Comparison of ENCODE assay signal across 8 mouse cellular contexts in genomic region chr11:120142601-120143051, GRCm38 (mm10). TPM values are rescaled to one million over a fixed set of nuclear protein-coding genes. Genes with fewer than 3 reads are reported as not detected.
DNase-seq lines count a peak whose midpoint lies in the region; ATAC-seq and TF ChIP-seq lines count a peak whose summit lies in the region.

No protein-coding gene starts in this region.

- peak; percentile 65 for TF ChIP-seq CTCF in intestine, postnatal 0 days (IDR thresholded peaks at IDR 0.05; ENCODE audit: low read depth)
- TF ChIP-seq CTCF in liver, postnatal 0 days (IDR thresholded peaks at IDR 0.05; ENCODE audit: low read depth): peak; percentile 57

- peaks cover 13% of the 10 kb centered on the region for H3K4me1 ChIP-seq in hindbrain, embryonic 15.5 days (replicated peaks)
- H3K4me1 ChIP-seq in hindbrain, embryonic 14.5 days (replicated peaks; ENCODE audit: control insufficient read depth, insufficient read depth, low read length): 0 out of 2 replicates have a peak, but pooled peaks cover 3% of the 10 kb centered on the region
- 0 out of 2 replicates have a peak, but pooled peaks cover 5% of the 10 kb centered on the region for H3K4me1 ChIP-seq in intestine, postnatal 0 days (replicated peaks; ENCODE audit: control insufficient read depth, insufficient read depth, low read length)
- peaks cover 22% of the 10 kb centered on the region for H3K4me1 ChIP-seq in liver, postnatal 0 days (ENCODE audit: insufficient read depth)

- no peak overlapping the region for H3K9ac ChIP-seq in hindbrain, embryonic 15.5 days
- no peak overlapping the region for H3K9ac ChIP-seq in hindbrain, embryonic 14.5 days
- H3K9ac ChIP-seq in intestine, postnatal 0 days (ENCODE audit: low read depth, low read length): no peak overlapping the region
- H3K9ac ChIP-seq in liver, postnatal 0 days (replicated peaks): no peak overlapping the region

- intact Hi-C loops in gastrocnemius, postnatal 14 days (cut with DNase I; ENCODE audit: low total_unique reads): no loop called here

- no peaks in the 10 kb centered on the region for H3K27me3 ChIP-seq in hindbrain, embryonic 15.5 days
- no peaks in the 10 kb centered on the region for H3K27me3 ChIP-seq in hindbrain, embryonic 14.5 days (ENCODE audit: control insufficient read depth, insufficient read depth, low read length)
- H3K27me3 ChIP-seq in intestine, postnatal 0 days (replicated peaks; ENCODE audit: control insufficient read depth, insufficient read depth, low read length): no peaks in the 10 kb centered on the region
- no peaks in the 10 kb centered on the region for H3K27me3 ChIP-seq in liver, postnatal 0 days (ENCODE audit: insufficient read depth, low read length)
- H3K27me3 ChIP-seq in splenic B cell, adult 2 months (ENCODE audit: control insufficient read depth, insufficient read depth, low read length, poor library complexity, severe bottlenecking): no peaks in the 10 kb centered on the region

- H3K9me3 ChIP-seq in hindbrain, embryonic 15.5 days: no peaks in the 10 kb centered on the region
- H3K9me3 ChIP-seq in hindbrain, embryonic 14.5 days (ENCODE audit: control insufficient read depth, low read length): no peaks in the 10 kb centered on the region
- no peaks in the 10 kb centered on the region for H3K9me3 ChIP-seq in intestine, postnatal 0 days (ENCODE audit: control insufficient read depth)
- no peaks in the 10 kb centered on the region for H3K9me3 ChIP-seq in liver, postnatal 0 days (ENCODE audit: low read length)

- ATAC-seq in hindbrain, embryonic 15.5 days (ENCODE audit: low FRiP score, low read depth): no peak
- ATAC-seq in hindbrain, embryonic 14.5 days (ENCODE audit: low FRiP score): no peak; the same call in 1 of the 2 replicates
- no peak for ATAC-seq in intestine, postnatal 0 days
- peak; percentile 84 for ATAC-seq in liver, postnatal 0 days

- H3K36me3 ChIP-seq in hindbrain, embryonic 15.5 days: no peaks in the 10 kb centered on the region
- peaks cover 7% of the 10 kb centered on the region for H3K36me3 ChIP-seq in hindbrain, embryonic 14.5 days (replicated peaks; ENCODE audit: control insufficient read depth, insufficient read depth)
- H3K36me3 ChIP-seq in intestine, postnatal 0 days (ENCODE audit: control insufficient read depth, insufficient read depth): peaks cover 52% of the 10 kb centered on the region
- H3K36me3 ChIP-seq in liver, postnatal 0 days (replicated peaks; ENCODE audit: insufficient read depth, low read length): peaks cover 25% of the 10 kb centered on the region
- no peaks in the 10 kb centered on the region; the same call in 1 of the 2 replicates for H3K36me3 ChIP-seq in splenic B cell, adult 2 months (ENCODE audit: control insufficient read depth, insufficient read depth, low read length, poor library complexity, severe bottlenecking)

- TF ChIP-seq EP300 in liver, postnatal 0 days (IDR thresholded peaks at IDR 0.05; ENCODE audit: low read depth): no peak

- no peak overlapping the region for H3K4me3 ChIP-seq in hindbrain, embryonic 15.5 days
- no peak overlapping the region for H3K4me3 ChIP-seq in hindbrain, embryonic 14.5 days (replicated peaks; ENCODE audit: low read length)
- no peak overlapping the region for H3K4me3 ChIP-seq in intestine, postnatal 0 days (ENCODE audit: low read depth, low read length)
- H3K4me3 ChIP-seq in liver, postnatal 0 days (ENCODE audit: low read depth, low read length): no peak overlapping the region

- no peak overlapping the region for H3K4me2 ChIP-seq in hindbrain, embryonic 15.5 days
- H3K4me2 ChIP-seq in hindbrain, embryonic 14.5 days (replicated peaks): no peak overlapping the region
- no peak overlapping the region for H3K4me2 ChIP-seq in intestine, postnatal 0 days (replicated peaks; ENCODE audit: low read depth)
- H3K4me2 ChIP-seq in liver, postnatal 0 days (ENCODE audit: low read depth, low read length): no peak overlapping the region

- 72% methylated on average over 3 of the region's 3 CpGs for WGBS in hindbrain, embryonic 15.5 days
- WGBS in hindbrain, embryonic 14.5 days: 86% methylated on average over 3 of the region's 3 CpGs
- WGBS in intestine, postnatal 0 days: 44% methylated on average over 3 of the region's 3 CpGs
- WGBS in liver, postnatal 0 days (ENCODE audit: insufficient replicate concordance): 31% methylated on average over 3 of the region's 3 CpGs

- H3K27ac ChIP-seq in hindbrain, embryonic 15.5 days (replicated peaks): peak overlapping the region; percentile 46
- H3K27ac ChIP-seq in hindbrain, embryonic 14.5 days: no peak overlapping the region
- H3K27ac ChIP-seq in intestine, postnatal 0 days (ENCODE audit: low read depth, low read length): no peak overlapping the region
- H3K27ac ChIP-seq in liver, postnatal 0 days (ENCODE audit: low read depth): peak overlapping the region; percentile 69

- DNase-seq in hindbrain, embryonic 14.5 days (ENCODE audit: low spot score): no peak
- peak; percentile 66 for DNase-seq in NIH3T3 (ENCODE audit: low read depth)
- DNase-seq in gastrocnemius, postnatal 14 days: peak; percentile 57
- peak; percentile 44 for DNase-seq in liver, postnatal 0 days
- peak; percentile 36 for DNase-seq in splenic B cell, adult 2 months (ENCODE audit: low read depth, low spot score)
- no peak for DNase-seq in cerebellum, postnatal 4 days (ENCODE audit: low spot score in 2 of 2)

RNA-seq across cellular contexts. Expression of gene Slc38a10, which starts 8.5 kb away (rescaled TPM):
- 112 and 116 TPM in 2 replicates for polyA plus RNA-seq in hindbrain, embryonic 15.5 days (2015; fragmentation: Nextera tagmentation; extraction: Ambion mirVana)
- 92.9 and 93.8 TPM in 2 replicates for polyA plus RNA-seq in hindbrain, embryonic 14.5 days (2014; fragmentation: Nextera tagmentation; extraction: Ambion mirVana)
- total RNA-seq in gastrocnemius, postnatal 14 days (2021): 10 to 100 TPM; 56.1 to 60.8 TPM
- polyA plus RNA-seq in intestine, postnatal 0 days (2015; fragmentation: Nextera tagmentation; extraction: Ambion mirVana): 56.4 and 57.3 TPM in 2 replicates
- 25.0 and 28.0 TPM in 2 replicates for polyA plus RNA-seq in liver, postnatal 0 days (2015; fragmentation: Nextera tagmentation; extraction: Ambion mirVana)

RNA-seq across cellular contexts. Expression of gene Ndufaf8, which starts 43.9 kb away (rescaled TPM):
- 56.4 and 57.9 TPM in 2 replicates for polyA plus RNA-seq in hindbrain, embryonic 15.5 days (2015; fragmentation: Nextera tagmentation; extraction: Ambion mirVana)
- 47.5 and 62.8 TPM in 2 replicates for polyA plus RNA-seq in hindbrain, embryonic 14.5 days (2014; fragmentation: Nextera tagmentation; extraction: Ambion mirVana)
- 10 to 100 TPM; 36.5 to 45.6 TPM for total RNA-seq in gastrocnemius, postnatal 14 days (2021)
- 153 TPM in 2 replicates for polyA plus RNA-seq in intestine, postnatal 0 days (2015; fragmentation: Nextera tagmentation; extraction: Ambion mirVana)
- 63.4 and 65.4 TPM in 2 replicates for polyA plus RNA-seq in liver, postnatal 0 days (2015; fragmentation: Nextera tagmentation; extraction: Ambion mirVana)

RNA-seq across cellular contexts. Expression of gene Tepsin, which starts 44.1 kb away (rescaled TPM):
- polyA plus RNA-seq in hindbrain, embryonic 15.5 days (2015; fragmentation: Nextera tagmentation; extraction: Ambion mirVana): 22.0 and 25.5 TPM in 2 replicates
- polyA plus RNA-seq in hindbrain, embryonic 14.5 days (2014; fragmentation: Nextera tagmentation; extraction: Ambion mirVana): 17.7 and 20.1 TPM in 2 replicates
- 1 to 10 TPM; 5.1 to 6.6 TPM for total RNA-seq in gastrocnemius, postnatal 14 days (2021)
- polyA plus RNA-seq in intestine, postnatal 0 days (2015; fragmentation: Nextera tagmentation; extraction: Ambion mirVana): 13.5 and 15.1 TPM in 2 replicates
- 3.8 and 4.2 TPM in 2 replicates for polyA plus RNA-seq in liver, postnatal 0 days (2015; fragmentation: Nextera tagmentation; extraction: Ambion mirVana)

RNA-seq across cellular contexts. Expression of gene Cep131, which starts 56.0 kb away (rescaled TPM):
- polyA plus RNA-seq in hindbrain, embryonic 15.5 days (2015; fragmentation: Nextera tagmentation; extraction: Ambion mirVana): 31.0 and 32.9 TPM in 2 replicates
- polyA plus RNA-seq in hindbrain, embryonic 14.5 days (2014; fragmentation: Nextera tagmentation; extraction: Ambion mirVana): 27.8 and 28.1 TPM in 2 replicates
- total RNA-seq in gastrocnemius, postnatal 14 days (2021): 1 to 10 TPM; 7.9 to 8.5 TPM
- polyA plus RNA-seq in intestine, postnatal 0 days (2015; fragmentation: Nextera tagmentation; extraction: Ambion mirVana): 4.8 and 5.6 TPM in 2 replicates
- polyA plus RNA-seq in liver, postnatal 0 days (2015; fragmentation: Nextera tagmentation; extraction: Ambion mirVana): 3.1 and 3.9 TPM in 2 replicates

Comparison
In these comparisons a context has a peak if more than half of its experiments do, and no peak if none do; other contexts are left out.
1. H3K27ac ChIP-seq: peak in hindbrain, embryonic 15.5 days (single experiment) and liver, postnatal 0 days (single experiment); none in hindbrain, embryonic 14.5 days (single experiment) and intestine, postnatal 0 days (single experiment).
2. DNase-seq: peak in NIH3T3 (single experiment), gastrocnemius, postnatal 14 days (single experiment), liver, postnatal 0 days (single experiment) and splenic B cell, adult 2 months (single experiment); none in hindbrain, embryonic 14.5 days (single experiment) and cerebellum, postnatal 4 days (0 of 2).